Mouse (Mus musculus) liver, postnatal 0 days (tissue): ENCODE results near the gene Shmt2.

Source experiments
- CTCF ChIP-seq: sonication (generic); IDR thresholded peaks from 2 replicates; pipeline ENCODE4 v1.5.1; 2016; ENCODE audit warnings: antibody characterized with exemption, low read depth
- EP300 ChIP-seq: IDR thresholded peaks from 2 replicates; pipeline ENCODE4 v1.6.1; 2016; ENCODE audit warnings: antibody characterized with exemption, low read depth, mild to moderate bottlenecking

- TF ChIP-seq CTCF, result no peak
- TF ChIP-seq EP300, result no peak
These were observed 19.8 kb upstream of the Shmt2 start for GRCm38 (mm10) chr10:127542084-127542483.
